Mouse (Mus musculus) intestine, postnatal 0 days (tissue): ENCODE data around the gene Fcna. TPM values are rescaled to one million over a fixed set of nuclear protein-coding genes. Genes with fewer than 3 reads are reported as not detected.

Source experiments
- ATAC-seq: fragments of 200-750 bp; cut with Nextera tagmentation; 2 replicates; pipeline ENCODE4 v1.8.0; 2017; ENCODE audit warnings: mild to moderate bottlenecking, moderate TSS enrichment, moderate library complexity
- H3K27ac ChIP-seq: fragments of 300-500 bp; sonication (generic); 2 replicates; pipeline ENCODE4 v1.5.1; 2014; ENCODE audit warnings: mild to moderate bottlenecking, low read depth, low read length, moderate library complexity
- H3K27me3 ChIP-seq: fragments of 300-500 bp; sonication (generic); replicated peaks from 2 replicates; pipeline ENCODE4 v1.6.1; 2014; ENCODE audit warnings: low read length, mixed read lengths; ENCODE audit not compliant: control insufficient read depth, insufficient read depth
- H3K36me3 ChIP-seq: fragments of 300-500 bp; sonication (generic); 2 replicates; pipeline ENCODE4 v1.6.1; 2014; ENCODE audit warnings: mild to moderate bottlenecking, moderate library complexity; ENCODE audit not compliant: control insufficient read depth, insufficient read depth
- H3K4me1 ChIP-seq: fragments of 300-500 bp; sonication (generic); replicated peaks from 2 replicates; pipeline ENCODE4 v1.6.1; 2014; ENCODE audit warnings: antibody characterized with exemption, low read length, mixed read lengths; ENCODE audit not compliant: control insufficient read depth, insufficient read depth
- H3K4me2 ChIP-seq: fragments of 300-500 bp; sonication (generic); replicated peaks from 2 replicates; pipeline ENCODE4 v1.6.1; 2014; ENCODE audit warnings: low read depth, mild to moderate bottlenecking, moderate library complexity
- H3K4me3 ChIP-seq: fragments of 300-500 bp; sonication (generic); 2 replicates; pipeline ENCODE4 v1.5.1; 2014; ENCODE audit warnings: low read depth, low read length
- H3K9ac ChIP-seq: fragments of 300-500 bp; sonication (generic); 2 replicates; pipeline ENCODE4 v1.6.1; 2014; ENCODE audit warnings: mild to moderate bottlenecking, low read depth, low read length
- H3K9me3 ChIP-seq: fragments of 300-500 bp; sonication (generic); 2 replicates; pipeline ENCODE4 v1.6.1; 2016; ENCODE audit warnings: mixed run types; ENCODE audit not compliant: control insufficient read depth
- CTCF ChIP-seq: sonication (generic); IDR thresholded peaks from 2 replicates; pipeline ENCODE4 v1.5.1; 2016; ENCODE audit warnings: low read depth, mild to moderate bottlenecking, control low read depth, antibody characterized with exemption, moderate library complexity
- WGBS: fragments of 180-500 bp; shearing (Covaris S2); extraction: QIAGEN DNeasy Blood & Tissue Kit; methylation state at CpG from one replicate; pipeline ENCODE4 v1.1.7; 2014; 5-methylcytosine and 5-hydroxymethylcytosine counted together
- polyA plus RNA-seq: library from polyadenylated mRNA; unstranded; fragments of >200 nt; fragmentation: Nextera tagmentation; extraction: Ambion mirVana; gene quantifications from 2 replicates; pipeline ENCODE4 v1.2.1, GENCODE M21; 2015

Gene Fcna
- polyA plus RNA-seq, 1 experiment from 2014 or later = 4.1 TPM

GRCm38 (mm10) chr2:25660279-25660678, 32.4 kb upstream of the Fcna start:
- 87% methylated on average over 8 of the region's 8 CpGs for WGBS
- H3K36me3 ChIP-seq = no peaks in the 10 kb centered on the region
- H3K4me3 ChIP-seq = no peak overlapping the region
- H3K9ac ChIP-seq = no peak overlapping the region
- H3K27me3 ChIP-seq = no peaks in the 10 kb centered on the region
- ATAC-seq = no peak
- H3K4me1 ChIP-seq = no peaks in the 10 kb centered on the region
- no peaks in the 10 kb centered on the region for H3K9me3 ChIP-seq
- TF ChIP-seq CTCF = no peak
- no peak overlapping the region for H3K4me2 ChIP-seq
- H3K27ac ChIP-seq = no peak overlapping the region

- no peak within 1 kb of the TSS for H3K4me2 ChIP-seq
- no peak within 1 kb of the TSS for H3K27ac ChIP-seq
- ATAC-seq = no peak
- no peak within 1 kb of the TSS for H3K4me3 ChIP-seq
- no peak for TF ChIP-seq CTCF
- H3K9ac ChIP-seq = no peak within 1 kb of the TSS
- no peaks in the 10 kb centered on the region for H3K4me1 ChIP-seq
- no peaks in the 10 kb centered on the region for H3K9me3 ChIP-seq
- H3K36me3 ChIP-seq = no peaks in the 10 kb centered on the region
- H3K27me3 ChIP-seq = no peaks in the 10 kb centered on the region
These were observed 29.8 kb upstream of the Fcna start, which contains the start of gene Lcn5 for GRCm38 (mm10) chr2:25657652-25658051. Lcn5 (plus strand) TSS chr2:25657952.

GRCm38 (mm10) chr2:25657246-25657645, 29.4 kb upstream of the Fcna start:
- TF ChIP-seq CTCF = no peak
- Histone ChIP-seq H3K9ac (no peak overlapping the region), H3K27me3 (no peaks in the 10 kb centered on the region), H3K4me2 (no peak overlapping the region), H3K36me3 (no peaks in the 10 kb centered on the region), H3K4me3 (no peak overlapping the region), H3K9me3 (no peaks in the 10 kb centered on the region), H3K4me1 (no peaks in the 10 kb centered on the region), H3K27ac (no peak overlapping the region)
- no peak for ATAC-seq
- 77% methylated on average over 4 of the region's 4 CpGs for WGBS

- H3K9ac ChIP-seq = no peak overlapping the region
- no peak overlapping the region for H3K27ac ChIP-seq
- WGBS = 75% methylated on average over 4 of the region's 4 CpGs
- no peak for TF ChIP-seq CTCF
- no peaks in the 10 kb centered on the region for H3K9me3 ChIP-seq
- ATAC-seq = no peak
- H3K4me3 ChIP-seq = no peak overlapping the region
- H3K4me2 ChIP-seq = no peak overlapping the region
- no peaks in the 10 kb centered on the region for H3K27me3 ChIP-seq
- H3K4me1 ChIP-seq = no peaks in the 10 kb centered on the region
- H3K36me3 ChIP-seq = no peaks in the 10 kb centered on the region
These were observed 28.9 kb upstream of the Fcna start for GRCm38 (mm10) chr2:25656691-25657090.

- no peaks in the 10 kb centered on the region for H3K4me1 ChIP-seq
- H3K9ac ChIP-seq = no peak overlapping the region
- no peak for ATAC-seq
- no peak for TF ChIP-seq CTCF
- no peaks in the 10 kb centered on the region for H3K27me3 ChIP-seq
- no peak overlapping the region for H3K27ac ChIP-seq
- H3K4me2 ChIP-seq = no peak overlapping the region
- 58% methylated on average over 1 of the region's 1 CpGs for WGBS
- no peaks in the 10 kb centered on the region for H3K9me3 ChIP-seq
- H3K36me3 ChIP-seq = no peaks in the 10 kb centered on the region
- no peak overlapping the region for H3K4me3 ChIP-seq
These were observed 26.7 kb upstream of the Fcna start for GRCm38 (mm10) chr2:25654502-25654901.

- no peaks in the 10 kb centered on the region for H3K36me3 ChIP-seq
- H3K27me3 ChIP-seq = no peaks in the 10 kb centered on the region
- no peak within 1 kb of the TSS for H3K9ac ChIP-seq
- no peaks in the 10 kb centered on the region for H3K9me3 ChIP-seq
- H3K27ac ChIP-seq = no peak within 1 kb of the TSS
- H3K4me2 ChIP-seq = no peak within 1 kb of the TSS
- WGBS = 77% methylated on average over 2 of the region's 2 CpGs
- H3K4me3 ChIP-seq = no peak within 1 kb of the TSS
- H3K4me1 ChIP-seq = no peaks in the 10 kb centered on the region
- no peak for TF ChIP-seq CTCF
- ATAC-seq = no peak
These were observed 25.1 kb upstream of the Fcna start, which contains the start of gene Lcn8 for GRCm38 (mm10) chr2:25652902-25653301. Lcn8 (plus strand) TSS chr2:25653120.

- Histone ChIP-seq H3K9ac (no peak overlapping the region), H3K27me3 (no peaks in the 10 kb centered on the region), H3K4me3 (no peak overlapping the region), H3K4me2 (no peak overlapping the region), H3K9me3 (no peaks in the 10 kb centered on the region), H3K27ac (no peak overlapping the region), H3K36me3 (no peaks in the 10 kb centered on the region), H3K4me1 (no peaks in the 10 kb centered on the region)
- 18% methylated on average over 6 of the region's 6 CpGs for WGBS
- TF ChIP-seq CTCF = peak; percentile 73
- ATAC-seq = no peak
These were observed 12.1 kb upstream of the Fcna start for GRCm38 (mm10) chr2:25639890-25640289.
